Mouse (Mus musculus): ENCODE data around the gene Bcar3.

DNA sequence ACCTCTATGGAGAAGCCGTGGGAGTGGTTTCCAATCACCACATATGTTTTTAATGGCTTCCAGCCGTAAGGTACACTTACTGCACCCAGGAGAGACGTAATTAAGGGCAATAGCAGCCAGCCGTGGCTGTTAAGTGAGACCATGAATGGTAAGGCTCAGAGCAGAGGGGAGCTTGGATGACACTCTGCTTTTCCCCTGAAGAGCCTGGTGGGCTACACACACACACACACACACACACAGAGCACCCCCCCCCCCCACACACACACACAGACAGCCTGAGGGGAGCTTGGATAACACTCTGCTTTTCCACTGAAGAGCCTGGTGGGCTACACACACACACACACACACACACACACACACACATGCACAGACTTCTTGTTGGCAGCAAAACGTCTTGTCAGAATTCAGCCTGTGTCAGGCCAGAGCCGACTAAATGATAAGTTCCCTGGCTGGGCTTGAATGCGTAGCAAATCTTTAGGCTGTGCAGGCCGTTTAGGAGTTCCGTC lies 224.3 kb downstream of the Bcar3 start:
- TF ChIP-seq CTCF (IDR thresholded peaks at IDR 0.05; ENCODE audit: extremely low read depth, insufficient read length, insufficient replicate concordance, low read depth, low read length) (no peak), POLR2A (IDR thresholded peaks at IDR 0.05; ENCODE audit: low read depth, low read length) (no peak)

All from small intestine, adult 2 months (tissue).